Mouse (Mus musculus): ENCODE results near the gene Vmn1r193. TPM values are rescaled to one million over a fixed set of nuclear protein-coding genes. Genes with fewer than 3 reads are reported as not detected.
"Not testable (repeated sequence)": the region's sequence is repeated elsewhere in the genome, so short reads cannot be mapped to it uniquely, and the experiment has no call there.

The Vmn1r193 gene
- total RNA-seq (2021), result not detected in 2 replicates
- long read RNA-seq, result 0 reads

GRCm38 (mm10) chr13:22223060-22223459 is at the start of gene Vmn1r193:
Gene Vmn1r193, minus strand, starts transcription at chr13:22223160.
- DNase-seq, result not testable (repeated sequence)

GRCm38 (mm10) chr13:22271721-22272120 is 48.8 kb upstream of the Vmn1r193 start:
- no peak for DNase-seq

- not testable (repeated sequence) for DNase-seq
Observed at GRCm38 (mm10) chr13:22270222-22270621, 47.3 kb upstream of the Vmn1r193 start, which contains the start of gene Vmn1r195. Gene Vmn1r195, plus strand, starts transcription at chr13:22270522.

GRCm38 (mm10) chr13:22243915-22244314 is 21.0 kb upstream of the Vmn1r193 start, which contains the start of gene Vmn1r194:
Gene Vmn1r194, plus strand, starts transcription at chr13:22244215.
- no peak for DNase-seq

GRCm38 (mm10) chr13:22192756-22193155 is 30.2 kb downstream of the Vmn1r193 start:
- not testable (repeated sequence) for DNase-seq

- no peak for DNase-seq
Observed at GRCm38 (mm10) chr13:22191041-22191440, 31.9 kb downstream of the Vmn1r193 start, which contains the start of gene Vmn1r192. Gene Vmn1r192, minus strand, starts transcription at chr13:22191141.

- DNase-seq, result no peak
Observed at GRCm38 (mm10) chr13:22190385-22190784, 32.6 kb downstream of the Vmn1r193 start.

GRCm38 (mm10) chr13:22189313-22189712 is 33.6 kb downstream of the Vmn1r193 start:
- DNase-seq, result no peak

- no peak for DNase-seq
Observed at GRCm38 (mm10) chr13:22183869-22184268, 39.1 kb downstream of the Vmn1r193 start, which contains the start of gene Vmn1r191. Gene Vmn1r191, minus strand, starts transcription at chr13:22183969.

GRCm38 (mm10) chr13:22168416-22168815 is 54.5 kb downstream of the Vmn1r193 start:
- DNase-seq, result no peak

Small RNA genes lying within 50 kb of the gene (microRNA-seq; reads per million reads assigned to microRNA genes)
- gene Gm23282, result 0 reads per million in 2 experiments
- gene Gm25084, result 0 reads per million in 2 experiments

Other genes starting within 250 kb of the Vmn1r193 start
- not detected in 2 replicates for gene Pom121l2, start 242.0 kb downstream of the Vmn1r193 start, total RNA-seq (2021)
- not detected in 2 replicates for gene Prss16, start 213.4 kb downstream of the Vmn1r193 start, total RNA-seq (2021)
- 30.0 and 61.8 TPM in 2 replicates for gene Hist1h2ah, start 187.6 kb downstream of the Vmn1r193 start, total RNA-seq (2021)
- 121 and 135 TPM in 2 replicates for gene Hist1h2bk, start 187.3 kb downstream of the Vmn1r193 start, total RNA-seq (2021)
- gene Hist1h4i, start 181.8 kb downstream of the Vmn1r193 start, total RNA-seq (2021), result 82.8 and 97.8 TPM in 2 replicates
- 50.6 and 64.7 TPM in 2 replicates for gene Hist1h2ag, start 180.2 kb downstream of the Vmn1r193 start, total RNA-seq (2021)
- gene Hist1h2bj, start 179.9 kb downstream of the Vmn1r193 start, total RNA-seq (2021), result 57.9 and 61.1 TPM in 2 replicates
- gene Vmn1r188, start 138.7 kb downstream of the Vmn1r193 start, total RNA-seq (2021), result not detected in 2 replicates
- not detected in 2 replicates for gene Vmn1r189, start 117.3 kb downstream of the Vmn1r193 start, total RNA-seq (2021)
- not detected in 2 replicates for gene Vmn1r191, start 39.2 kb downstream of the Vmn1r193 start, total RNA-seq (2021)
- gene Vmn1r192, start 32.0 kb downstream of the Vmn1r193 start, total RNA-seq (2021), result not detected in 2 replicates
- gene Vmn1r194, start 21.1 kb upstream of the Vmn1r193 start, total RNA-seq (2021), result not detected in 2 replicates
- not detected in 2 replicates for gene Vmn1r195, start 47.4 kb upstream of the Vmn1r193 start, total RNA-seq (2021)
- not detected in 2 replicates for gene Vmn1r196, start 66.8 kb upstream of the Vmn1r193 start, total RNA-seq (2021)
- gene Vmn1r197, start 101.4 kb upstream of the Vmn1r193 start, total RNA-seq (2021), result not detected in 2 replicates
- not detected in 2 replicates for gene Vmn1r198, start 127.2 kb upstream of the Vmn1r193 start, total RNA-seq (2021)
- gene Vmn1r199, start 156.7 kb upstream of the Vmn1r193 start, total RNA-seq (2021), result not detected in 2 replicates
- gene Vmn1r200, start 167.2 kb upstream of the Vmn1r193 start, total RNA-seq (2021), result not detected in 2 replicates
- not detected in 2 replicates for gene Vmn1r201, start 248.8 kb upstream of the Vmn1r193 start, total RNA-seq (2021)

All from adrenal gland, postnatal 25 days (tissue).